Mouse (Mus musculus): ENCODE measurements at regions not wholly inside any gene's neighbourhood (a gene's known extent, or its start where the extent isn't known, plus 50 kb on each side); places are given as distances from the start of the nearest gene placed in this dataset.

GRCm38 (mm10) chr4:91164280-91165121 lies 236.1 kb downstream of the Elavl2 start:
- TF ChIP-seq EP300 (IDR thresholded peaks at IDR 0.05; ENCODE audit: low read depth): no peak
- TF ChIP-seq CTCF (IDR thresholded peaks at IDR 0.05; ENCODE audit: low read depth): no peak

Measured in liver, embryonic 14.5 days (tissue).